Mouse (Mus musculus) intestine, postnatal 0 days (tissue): ENCODE data around the gene Pak7. TPM values are rescaled to one million over a fixed set of nuclear protein-coding genes. Genes with fewer than 3 reads are reported as not detected.

Experiments used
- ATAC-seq: fragments of 200-750 bp; cut with Nextera tagmentation; 2 replicates; pipeline ENCODE4 v1.8.0; 2017; ENCODE audit warnings: mild to moderate bottlenecking, moderate TSS enrichment, moderate library complexity
- H3K27ac ChIP-seq: fragments of 300-500 bp; sonication (generic); 2 replicates; pipeline ENCODE4 v1.5.1; 2014; ENCODE audit warnings: mild to moderate bottlenecking, low read depth, low read length, moderate library complexity
- H3K27me3 ChIP-seq: fragments of 300-500 bp; sonication (generic); replicated peaks from 2 replicates; pipeline ENCODE4 v1.6.1; 2014; ENCODE audit warnings: low read length, mixed read lengths; ENCODE audit not compliant: control insufficient read depth, insufficient read depth
- H3K36me3 ChIP-seq: fragments of 300-500 bp; sonication (generic); 2 replicates; pipeline ENCODE4 v1.6.1; 2014; ENCODE audit warnings: mild to moderate bottlenecking, moderate library complexity; ENCODE audit not compliant: control insufficient read depth, insufficient read depth
- H3K4me1 ChIP-seq: fragments of 300-500 bp; sonication (generic); replicated peaks from 2 replicates; pipeline ENCODE4 v1.6.1; 2014; ENCODE audit warnings: antibody characterized with exemption, low read length, mixed read lengths; ENCODE audit not compliant: control insufficient read depth, insufficient read depth
- H3K4me2 ChIP-seq: fragments of 300-500 bp; sonication (generic); replicated peaks from 2 replicates; pipeline ENCODE4 v1.6.1; 2014; ENCODE audit warnings: low read depth, mild to moderate bottlenecking, moderate library complexity
- H3K4me3 ChIP-seq: fragments of 300-500 bp; sonication (generic); 2 replicates; pipeline ENCODE4 v1.5.1; 2014; ENCODE audit warnings: low read depth, low read length
- H3K9ac ChIP-seq: fragments of 300-500 bp; sonication (generic); 2 replicates; pipeline ENCODE4 v1.6.1; 2014; ENCODE audit warnings: mild to moderate bottlenecking, low read depth, low read length
- H3K9me3 ChIP-seq: fragments of 300-500 bp; sonication (generic); 2 replicates; pipeline ENCODE4 v1.6.1; 2016; ENCODE audit warnings: mixed run types; ENCODE audit not compliant: control insufficient read depth
- CTCF ChIP-seq: sonication (generic); IDR thresholded peaks from 2 replicates; pipeline ENCODE4 v1.5.1; 2016; ENCODE audit warnings: low read depth, mild to moderate bottlenecking, control low read depth, antibody characterized with exemption, moderate library complexity
- WGBS: fragments of 180-500 bp; shearing (Covaris S2); extraction: QIAGEN DNeasy Blood & Tissue Kit; methylation state at CpG from one replicate; pipeline ENCODE4 v1.1.7; 2014; 5-methylcytosine and 5-hydroxymethylcytosine counted together
- polyA plus RNA-seq: library from polyadenylated mRNA; unstranded; fragments of >200 nt; fragmentation: Nextera tagmentation; extraction: Ambion mirVana; gene quantifications from 2 replicates; pipeline ENCODE4 v1.2.1, GENCODE M21; 2015

Gene Pak7
- polyA plus RNA-seq, 1 experiment from 2014 or later = 0.29 TPM

DNA sequence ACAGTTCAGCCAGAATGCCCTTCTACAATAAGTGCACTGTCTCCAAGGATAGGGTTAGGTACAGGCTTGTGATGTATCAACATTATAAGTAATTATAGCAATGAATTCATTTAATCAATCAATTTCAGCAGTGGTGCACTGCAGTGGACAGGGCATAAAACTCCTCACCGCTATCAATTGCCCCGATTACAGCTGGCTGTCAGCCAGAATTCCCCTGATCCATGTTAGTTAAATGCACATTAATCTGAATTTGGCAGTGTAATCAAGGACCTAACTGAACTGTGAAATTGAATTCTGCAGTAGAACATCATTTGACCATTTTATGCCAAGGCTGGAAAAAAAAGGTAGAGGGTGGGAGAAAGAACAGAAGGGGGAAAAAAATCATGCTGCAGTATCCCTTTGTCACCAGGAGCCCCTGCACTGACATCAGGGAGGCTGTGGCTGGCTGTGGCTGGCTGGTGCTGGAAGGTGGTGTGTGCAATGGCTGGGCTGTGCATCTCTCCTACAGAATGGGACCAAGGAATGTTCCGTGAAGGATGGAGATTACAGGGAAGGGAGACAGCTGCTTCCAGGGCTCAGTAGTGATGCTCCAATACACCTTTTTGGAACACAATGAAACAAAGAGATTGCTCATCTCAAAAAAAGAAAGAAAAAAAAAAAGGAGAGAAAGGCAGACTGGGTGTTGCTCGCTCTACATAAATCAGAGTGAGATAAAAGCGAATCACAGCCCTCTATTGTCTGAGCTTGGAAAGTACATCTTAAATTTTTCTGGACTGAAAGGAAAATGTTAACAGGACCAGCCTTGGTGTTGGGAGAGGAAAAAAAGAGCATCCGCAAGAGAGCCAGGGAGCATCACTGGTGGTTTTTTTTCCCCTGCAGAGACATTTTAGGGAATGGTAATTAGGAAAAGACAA is 279.4 kb downstream of the Pak7 start:
- Histone ChIP-seq H3K36me3 (no peaks in the 10 kb centered on the region), H3K4me1 (no peaks in the 10 kb centered on the region), H3K4me3 (no peak overlapping the region), H3K27ac (no peak overlapping the region), H3K9ac (no peak overlapping the region), H3K9me3 (no peaks in the 10 kb centered on the region), H3K4me2 (no peak overlapping the region), H3K27me3 (no peaks in the 10 kb centered on the region)
- ATAC-seq = no peak
- no peak for TF ChIP-seq CTCF
- 41% methylated on average over 6 of the region's 6 CpGs for WGBS

DNA sequence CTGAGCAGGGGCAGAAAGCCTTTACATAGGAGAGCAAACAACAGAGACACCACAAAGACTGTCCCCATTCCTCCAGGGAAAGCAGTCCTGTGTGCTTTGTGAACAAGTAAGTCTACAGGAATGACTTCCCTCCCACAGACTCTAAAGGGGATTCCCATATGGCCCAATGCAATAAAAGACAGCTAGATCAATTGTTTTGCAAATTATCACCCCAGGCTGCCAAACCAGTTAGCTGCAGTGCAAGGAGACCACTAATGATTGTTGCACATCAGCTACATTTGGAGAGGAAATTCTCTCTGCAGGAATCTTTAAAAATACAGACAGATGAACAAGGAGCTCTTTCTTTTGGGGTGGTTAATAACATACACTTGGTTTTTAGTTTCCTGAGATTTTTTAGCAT is 280.2 kb downstream of the Pak7 start:
- no peaks in the 10 kb centered on the region for H3K27me3 ChIP-seq
- H3K27ac ChIP-seq = no peak overlapping the region
- no peak for TF ChIP-seq CTCF
- ATAC-seq = no peak
- no peaks in the 10 kb centered on the region for H3K9me3 ChIP-seq
- no peak overlapping the region for H3K9ac ChIP-seq
- no peak overlapping the region for H3K4me3 ChIP-seq
- H3K36me3 ChIP-seq = no peaks in the 10 kb centered on the region
- H3K4me2 ChIP-seq = no peak overlapping the region
- no peaks in the 10 kb centered on the region for H3K4me1 ChIP-seq

DNA sequence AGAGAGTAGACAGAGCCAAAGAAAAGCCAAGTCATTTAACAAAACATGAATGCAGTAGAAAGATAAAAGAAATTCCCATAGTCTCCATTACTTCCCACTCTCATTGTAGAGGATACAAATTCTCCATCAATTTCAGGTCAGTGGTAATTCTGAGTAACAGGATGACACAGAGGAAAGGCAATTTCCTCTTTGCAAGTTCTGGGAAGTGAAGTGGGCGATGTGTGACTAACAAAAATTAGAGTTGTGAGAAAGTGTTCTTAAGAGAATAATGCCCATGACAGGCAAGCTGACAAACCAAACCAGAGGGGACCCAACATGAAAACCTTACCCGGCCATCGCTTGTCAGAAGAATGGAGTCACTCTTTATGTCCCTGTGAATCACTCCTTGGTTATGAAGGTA is 290.6 kb downstream of the Pak7 start:
- ATAC-seq = no peak
- H3K4me2 ChIP-seq = no peak overlapping the region
- no peak overlapping the region for H3K27ac ChIP-seq
- no peaks in the 10 kb centered on the region for H3K4me1 ChIP-seq
- H3K36me3 ChIP-seq = no peaks in the 10 kb centered on the region
- no peak overlapping the region for H3K4me3 ChIP-seq
- TF ChIP-seq CTCF = no peak
- H3K27me3 ChIP-seq = no peaks in the 10 kb centered on the region
- H3K9ac ChIP-seq = no peak overlapping the region
- H3K9me3 ChIP-seq = no peaks in the 10 kb centered on the region
- WGBS = 86% methylated on average over 3 of the region's 3 CpGs

DNA sequence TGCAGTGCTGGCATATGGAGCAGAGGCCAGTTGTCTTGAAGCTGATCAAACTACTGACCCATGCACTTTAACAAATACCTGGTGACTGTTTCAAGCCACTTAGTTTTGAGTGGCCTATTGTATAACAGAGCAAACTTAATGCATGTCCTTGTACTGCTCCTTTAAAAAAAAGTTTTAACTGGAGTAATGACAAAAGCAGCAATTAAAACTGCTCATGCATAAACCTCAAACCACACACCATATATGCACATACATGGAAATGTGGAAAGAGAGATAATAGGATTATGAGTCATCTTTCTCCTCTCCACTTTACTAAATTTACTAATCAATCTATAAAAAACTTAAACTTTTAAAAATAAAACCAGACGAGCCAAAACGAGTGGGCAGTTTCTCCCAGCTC is 291.8 kb downstream of the Pak7 start:
- Histone ChIP-seq H3K27ac (no peak overlapping the region), H3K4me1 (no peaks in the 10 kb centered on the region), H3K4me3 (no peak overlapping the region), H3K36me3 (no peaks in the 10 kb centered on the region), H3K4me2 (no peak overlapping the region), H3K9me3 (no peaks in the 10 kb centered on the region), H3K9ac (no peak overlapping the region), H3K27me3 (no peaks in the 10 kb centered on the region)
- no peak for TF ChIP-seq CTCF
- ATAC-seq = no peak
- 55% methylated on average over 2 of the region's 2 CpGs for WGBS

DNA sequence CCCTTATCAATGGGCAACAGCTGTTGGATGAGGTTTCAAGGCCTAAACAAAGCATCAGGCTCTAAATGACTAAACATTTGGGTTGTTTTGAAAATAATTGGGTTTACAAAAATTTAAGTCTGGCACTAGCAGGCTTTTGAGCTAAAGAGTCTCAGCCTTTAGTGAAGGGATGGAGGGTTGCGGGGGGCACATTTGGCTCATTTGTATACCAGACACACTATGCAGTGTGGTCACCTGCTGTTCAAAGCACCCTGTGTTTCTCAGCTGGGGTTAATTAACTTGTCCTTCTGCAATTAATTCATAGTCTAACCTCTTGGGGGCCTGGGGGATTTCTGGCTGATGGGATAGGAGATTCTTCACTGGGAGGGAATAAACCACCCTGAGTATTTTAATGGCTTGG is 323.4 kb downstream of the Pak7 start:
- WGBS = 90% methylated on average over 1 of the region's 1 CpGs
- no peaks in the 10 kb centered on the region for H3K4me1 ChIP-seq
- H3K27ac ChIP-seq = no peak overlapping the region
- no peaks in the 10 kb centered on the region for H3K36me3 ChIP-seq
- H3K9me3 ChIP-seq = no peaks in the 10 kb centered on the region
- H3K9ac ChIP-seq = no peak overlapping the region
- no peak overlapping the region for H3K4me3 ChIP-seq
- H3K27me3 ChIP-seq = peaks cover 5% of the 10 kb centered on the region
- TF ChIP-seq CTCF = no peak
- ATAC-seq = no peak
- no peak overlapping the region for H3K4me2 ChIP-seq

DNA sequence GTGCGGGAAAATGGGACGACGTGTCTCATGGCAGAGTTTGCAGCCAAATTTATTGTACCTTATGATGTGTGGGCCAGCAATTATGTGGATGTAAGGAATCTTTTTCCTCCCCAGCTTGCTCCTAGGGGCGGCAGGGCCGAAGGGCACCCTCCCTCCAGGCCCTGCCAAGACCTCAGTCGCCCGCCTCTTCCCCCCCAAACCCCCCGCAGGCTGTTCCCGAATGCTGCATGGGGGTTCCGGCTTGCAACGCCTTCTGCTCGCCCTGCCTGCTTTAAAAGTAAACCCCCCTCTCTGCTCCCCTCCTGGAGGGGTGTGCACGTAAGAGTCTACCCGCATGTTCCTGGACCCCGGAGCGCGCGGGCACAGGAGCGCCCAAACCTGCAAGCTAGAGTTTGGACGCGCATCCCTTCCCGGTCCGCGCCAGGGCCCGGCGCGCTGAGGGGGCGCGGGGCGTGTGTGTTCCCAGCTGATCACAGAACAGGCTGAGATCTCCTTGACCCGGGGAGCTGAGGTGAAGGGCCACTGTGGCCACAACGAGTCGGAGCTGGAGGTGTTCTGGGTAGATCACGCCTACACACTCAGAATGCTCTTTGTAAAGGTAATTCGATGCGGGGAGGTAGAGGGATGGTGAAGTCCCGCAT is 328.6 kb downstream of the Pak7 start:
- ATAC-seq = no peak
- H3K9ac ChIP-seq = no peak overlapping the region
- H3K27ac ChIP-seq = no peak overlapping the region
- peaks cover 29% of the 10 kb centered on the region for H3K27me3 ChIP-seq
- 3% methylated on average over 37 of the region's 37 CpGs for WGBS
- H3K4me3 ChIP-seq = no peak overlapping the region
- no peaks in the 10 kb centered on the region for H3K4me1 ChIP-seq
- no peaks in the 10 kb centered on the region for H3K36me3 ChIP-seq
- no peaks in the 10 kb centered on the region for H3K9me3 ChIP-seq
- no peak for TF ChIP-seq CTCF
- H3K4me2 ChIP-seq = no peak overlapping the region
